Mouse (Mus musculus) embryonic fibroblast, embryonic 13.5 days (primary cell): ENCODE results near the gene Whrn. TPM values are rescaled to one million over a fixed set of nuclear protein-coding genes. Genes with fewer than 3 reads are reported as not detected.
A peak's percentile ranks its signal among the peaks of the same experiment; 100 is the strongest.

Source experiments
- H3K27ac ChIP-seq: 2 replicates; pipeline ENCODE4 v1.5.1; 2012; ENCODE audit warnings: low read length, control low read depth, inconsistent platforms; ENCODE audit not compliant: insufficient read depth
- H3K4me1 ChIP-seq: 2 replicates; pipeline ENCODE4 v1.6.1; 2011; ENCODE audit warnings: low read length; ENCODE audit not compliant: control insufficient read depth, insufficient read depth
- H3K4me3 ChIP-seq: 2 replicates; pipeline ENCODE4 v1.5.1; 2011; ENCODE audit warnings: mild to moderate bottlenecking, control low read depth, low read length; ENCODE audit not compliant: insufficient read depth
- CTCF ChIP-seq: IDR thresholded peaks from 2 replicates; pipeline ENCODE4 v1.5.1; 2011; ENCODE audit warnings: mild to moderate bottlenecking, control low read depth, low read length, moderate library complexity, borderline replicate concordance; ENCODE audit not compliant: insufficient read depth
- POLR2A ChIP-seq: IDR thresholded peaks from 2 replicates; pipeline ENCODE4 v1.6.1; 2011; ENCODE audit warnings: low read depth, mild to moderate bottlenecking, control low read depth, low read length, moderate library complexity
- polyA plus RNA-seq: library from polyadenylated mRNA; stranded (reverse); fragments of >200 nt; gene quantifications from 2 replicates; pipeline ENCODE4 v1.2.4, GENCODE M21; 2011; ENCODE audit warnings: low read depth; ENCODE audit not compliant: missing spikeins, insufficient read length

Whrn gene
- polyA plus RNA-seq, result 6.1 and 7.5 TPM in 2 replicates

DNA sequence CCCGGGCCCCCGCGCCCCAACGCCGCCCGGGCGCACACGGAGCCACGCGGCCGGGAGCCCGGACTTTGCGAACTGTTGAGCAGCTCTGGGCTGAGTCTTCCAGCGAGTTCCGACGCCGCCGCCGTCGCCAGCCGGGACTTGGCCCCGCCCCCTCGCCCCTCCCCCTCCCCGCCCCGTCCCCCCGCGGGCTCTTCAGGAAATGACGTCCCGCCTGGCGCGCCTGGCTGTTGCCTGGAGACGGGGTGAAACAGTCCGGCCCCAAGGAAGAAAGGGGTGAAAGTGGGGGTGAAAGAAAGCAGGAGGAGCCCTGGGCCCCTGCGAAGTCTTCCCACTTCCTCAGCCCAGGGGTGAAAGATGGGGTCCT, at the start of gene Whrn:
Whrn (minus strand) TSS at position 77 of the 364 bp plus-strand sequence.
- peaks cover 3% of the 10 kb centered on the region; the same call in 1 of the 2 replicates for H3K4me1 ChIP-seq
- TF ChIP-seq POLR2A, result peak; percentile 56
- TF ChIP-seq CTCF, result no peak
- peak within 1 kb of the TSS; percentile 72 for H3K4me3 ChIP-seq
- H3K27ac ChIP-seq, result no peak within 1 kb of the TSS

DNA sequence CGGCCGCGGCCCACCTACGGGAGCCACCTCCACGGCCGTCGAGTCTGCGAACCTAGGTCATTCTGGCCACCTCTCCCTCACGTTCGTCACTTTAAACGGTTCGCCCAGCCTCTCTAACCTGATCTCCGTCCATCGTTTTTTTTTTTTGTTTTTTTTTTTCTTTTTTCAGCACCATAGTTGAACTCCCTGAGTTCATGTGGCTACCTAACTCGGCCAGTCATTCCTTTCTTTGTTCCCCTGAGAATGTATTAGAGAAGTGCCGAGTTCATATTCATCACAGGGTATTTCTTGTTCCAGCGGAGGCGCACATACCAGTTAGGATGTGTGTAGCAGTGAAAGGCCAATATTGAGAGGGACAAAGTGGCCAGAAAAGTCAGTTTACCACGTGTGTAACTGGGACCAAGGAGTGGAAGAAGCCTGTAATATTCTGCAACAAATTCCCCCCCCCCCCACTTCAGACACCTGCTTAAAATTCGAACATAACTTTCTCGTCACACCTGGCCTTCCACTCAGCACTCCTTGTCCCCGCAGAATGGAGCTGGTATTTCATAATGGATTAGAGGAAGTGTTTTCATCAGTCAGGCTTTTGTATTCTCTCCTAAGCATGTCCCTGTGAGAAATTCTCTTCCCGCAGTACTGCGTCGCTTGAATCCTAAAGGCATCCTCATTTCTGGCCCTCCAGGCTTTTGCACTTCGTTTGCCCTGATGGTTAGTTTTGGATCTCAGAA, 49.6 kb upstream of the Whrn start:
- Histone ChIP-seq H3K4me1 (peaks cover 15% of the 10 kb centered on the region), H3K4me3 (peak overlapping the region; percentile 92), H3K27ac (peak overlapping the region; percentile 48)
- TF ChIP-seq POLR2A, result no peak
- TF ChIP-seq CTCF, result no peak

DNA sequence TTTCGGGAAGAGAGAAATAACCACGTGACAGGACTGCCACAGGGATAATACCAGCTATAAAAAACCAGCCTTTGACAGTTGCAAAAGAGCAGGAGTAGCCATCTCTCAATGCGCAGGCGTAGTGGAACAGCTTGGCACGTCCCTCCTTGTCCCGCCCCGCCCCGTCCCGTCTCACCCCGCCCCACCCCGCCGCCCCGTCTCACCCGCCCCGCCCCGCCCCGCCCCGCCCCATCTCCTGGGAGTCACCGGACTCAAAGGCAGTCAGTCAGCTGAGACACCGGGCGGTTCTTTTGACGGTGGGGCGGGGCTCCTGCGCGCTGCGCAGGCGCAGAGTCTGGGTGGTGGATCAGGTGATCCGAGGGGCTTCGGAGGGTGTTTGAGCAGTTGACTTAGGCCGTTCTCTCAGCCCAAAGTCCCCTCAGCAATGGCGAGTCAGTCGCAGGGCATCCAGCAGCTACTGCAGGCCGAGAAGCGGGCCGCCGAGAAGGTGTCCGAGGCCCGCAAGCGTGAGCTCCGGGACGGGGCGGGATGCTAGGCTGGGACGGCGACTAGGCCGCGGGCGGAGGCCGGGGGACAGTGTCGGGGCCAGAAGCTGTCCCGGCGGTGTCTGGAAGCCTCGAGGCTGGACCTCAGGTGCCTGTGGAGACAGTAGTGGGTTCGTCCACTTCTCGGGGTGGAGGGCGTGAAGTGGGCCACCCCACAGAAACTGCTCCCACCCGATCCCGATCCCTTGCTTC, 48.9 kb upstream of the Whrn start, which contains the start of gene Atp6v1g1:
Atp6v1g1 (plus strand) TSS at position 279 of the 737 bp plus-strand sequence.
- TF ChIP-seq CTCF (no peak), POLR2A (peak; percentile 69)
- Histone ChIP-seq H3K4me1 (peaks cover 15% of the 10 kb centered on the region), H3K4me3 (peak within 1 kb of the TSS; percentile 92), H3K27ac (peak within 1 kb of the TSS; percentile 48)

DNA sequence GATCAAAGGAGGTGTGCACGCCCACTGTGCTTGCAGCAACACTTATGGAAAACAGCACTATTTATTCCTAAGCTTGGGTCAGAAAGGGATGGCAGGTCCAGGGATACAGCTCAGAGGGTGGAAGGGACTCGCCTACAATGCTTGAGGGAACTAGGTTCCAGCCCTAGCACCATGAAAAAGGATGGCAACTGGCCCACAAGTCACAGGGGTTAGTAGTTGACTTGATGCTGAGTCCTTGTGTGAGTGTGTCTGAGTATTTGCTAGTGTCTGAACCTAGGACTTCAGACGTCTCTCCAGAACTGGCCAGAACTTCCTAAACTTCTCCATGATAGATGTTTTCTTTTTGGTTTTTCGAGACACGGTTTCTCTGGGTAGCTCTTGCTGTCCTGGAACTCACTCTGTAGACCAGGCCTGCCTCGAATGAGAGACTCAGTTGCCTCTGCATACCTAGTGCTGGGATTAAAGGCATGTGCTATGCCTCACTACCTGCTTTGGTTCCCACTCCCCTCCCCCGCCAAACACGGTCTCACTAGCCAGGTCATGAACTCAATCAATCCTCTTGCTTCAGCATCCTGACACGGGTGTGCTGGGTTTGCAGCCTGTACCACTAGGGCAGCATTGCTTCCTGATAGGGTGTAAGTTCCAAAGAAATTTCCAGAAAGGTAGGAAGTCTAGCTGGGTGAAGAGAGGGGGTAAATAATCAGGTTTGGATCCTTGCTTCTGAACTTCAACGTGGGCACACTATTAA, 48.1 kb upstream of the Whrn start:
- Histone ChIP-seq H3K4me3 (no peak overlapping the region), H3K4me1 (peaks cover 15% of the 10 kb centered on the region), H3K27ac (no peak overlapping the region)
- TF ChIP-seq CTCF, result no peak
- no peak for TF ChIP-seq POLR2A

DNA sequence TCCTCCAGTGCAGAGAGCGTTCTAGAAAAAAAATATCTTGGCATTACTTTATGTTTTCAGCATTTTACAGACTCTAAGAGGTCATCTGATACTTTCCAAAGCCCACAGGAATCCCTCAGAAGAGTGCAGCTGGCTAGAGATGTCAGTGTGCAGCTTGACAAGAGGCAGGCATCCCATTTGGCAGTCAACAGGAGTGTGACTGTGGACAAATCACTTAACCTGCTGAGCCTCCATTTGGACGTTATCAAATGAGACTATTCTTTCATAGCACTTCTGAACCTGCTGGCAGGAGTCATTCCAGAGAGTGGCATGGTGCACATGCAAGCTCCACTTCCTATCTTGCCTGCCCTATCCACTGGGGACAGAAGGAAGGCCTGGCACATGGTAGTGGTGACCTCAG, 46.4 kb upstream of the Whrn start:
- Histone ChIP-seq H3K4me1 (peaks cover 9% of the 10 kb centered on the region), H3K27ac (no peak overlapping the region), H3K4me3 (no peak overlapping the region)
- TF ChIP-seq CTCF (no peak), POLR2A (no peak)

DNA sequence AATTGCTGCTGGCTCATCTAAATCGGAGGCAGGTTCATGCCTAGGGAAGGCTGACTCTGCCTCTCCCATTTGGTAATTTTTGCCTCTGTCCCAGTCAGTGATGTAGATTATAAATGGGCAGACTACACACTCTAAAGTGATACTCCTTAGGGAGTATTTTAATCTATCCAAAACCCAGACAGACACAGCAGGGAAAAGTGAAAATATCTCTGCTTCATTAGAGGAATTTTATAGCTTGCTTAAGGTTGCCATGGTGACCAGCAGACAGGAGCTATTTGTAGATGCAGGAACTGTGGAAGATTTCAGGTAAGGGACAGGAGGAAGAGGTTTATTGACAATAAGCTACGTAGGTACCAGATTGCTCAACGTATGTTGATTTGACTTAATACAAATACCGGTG, 41.8 kb upstream of the Whrn start:
- Histone ChIP-seq H3K4me3 (no peak overlapping the region), H3K27ac (no peak overlapping the region), H3K4me1 (no peaks in the 10 kb centered on the region)
- no peak for TF ChIP-seq POLR2A
- TF ChIP-seq CTCF, result no peak

DNA sequence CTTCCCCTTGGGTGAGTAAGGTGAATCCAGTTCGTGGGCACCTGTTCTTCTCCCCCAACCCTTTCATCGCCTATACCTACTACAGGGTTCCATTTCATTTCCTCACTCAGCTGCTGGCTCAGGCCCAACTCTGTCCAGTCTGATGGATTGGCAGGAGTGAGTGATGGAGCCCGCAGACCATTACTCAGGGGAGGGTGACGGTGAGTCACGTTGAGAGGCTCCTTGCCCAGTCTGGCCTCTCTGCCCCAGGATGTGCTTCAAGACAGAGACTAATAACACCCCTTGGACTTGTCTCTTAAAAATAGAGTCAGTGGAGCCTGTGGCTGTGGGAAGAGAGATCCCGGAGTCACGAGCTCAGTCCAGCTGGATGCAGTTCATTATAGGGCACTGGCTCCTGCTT, 34.6 kb upstream of the Whrn start:
- TF ChIP-seq CTCF (no peak), POLR2A (no peak)
- H3K4me3 ChIP-seq, result no peak overlapping the region
- H3K4me1 ChIP-seq, result peaks cover 7% of the 10 kb centered on the region; the same call in 1 of the 2 replicates
- no peak overlapping the region for H3K27ac ChIP-seq

DNA sequence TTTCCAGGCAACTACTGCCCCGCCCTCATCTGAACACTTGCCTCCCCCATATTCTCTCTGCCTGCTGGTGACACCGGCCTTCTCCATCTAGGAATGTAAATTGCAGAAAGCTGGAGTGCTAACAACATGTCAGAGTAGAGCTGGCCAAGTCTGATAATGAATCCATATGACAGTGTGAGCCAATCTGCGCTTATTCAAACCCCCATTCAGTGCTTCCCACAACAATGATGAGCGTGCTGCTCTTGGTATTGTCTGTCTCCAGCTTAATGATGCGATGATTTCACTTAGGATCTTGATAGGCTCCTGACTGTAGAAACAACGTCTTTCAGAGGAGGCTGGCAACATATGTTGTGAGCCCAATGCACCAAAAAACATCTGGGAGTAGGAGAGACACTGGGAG, 33.2 kb upstream of the Whrn start:
- peaks cover 7% of the 10 kb centered on the region; the same call in 1 of the 2 replicates for H3K4me1 ChIP-seq
- H3K4me3 ChIP-seq, result no peak overlapping the region
- TF ChIP-seq CTCF (no peak), POLR2A (no peak)
- H3K27ac ChIP-seq, result no peak overlapping the region

DNA sequence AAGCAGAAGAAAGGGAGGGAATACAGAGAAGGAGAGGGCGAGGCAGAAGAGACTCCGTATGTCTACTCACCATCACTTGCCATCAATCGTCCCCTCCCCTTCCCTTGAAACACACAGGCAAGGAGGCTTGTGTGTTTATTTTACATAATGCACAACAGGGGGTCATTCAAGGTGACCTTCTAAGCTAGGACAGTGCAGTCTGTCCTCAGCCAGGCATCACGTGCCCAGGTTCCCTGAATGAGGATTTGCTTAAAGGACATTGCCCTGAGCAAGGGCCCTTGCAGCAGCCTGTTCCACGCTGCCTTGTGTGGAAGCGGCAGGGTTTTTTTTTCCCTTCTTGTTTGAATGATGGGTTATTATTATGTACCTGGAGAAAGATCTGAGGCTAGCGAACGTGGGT, 29.7 kb upstream of the Whrn start:
- H3K4me3 ChIP-seq, result no peak overlapping the region
- TF ChIP-seq CTCF (no peak), POLR2A (no peak)
- no peak overlapping the region for H3K27ac ChIP-seq
- H3K4me1 ChIP-seq, result no peaks in the 10 kb centered on the region
